Mouse (Mus musculus) thymus, adult 2 months (tissue): ENCODE results near the gene Srrm4. TPM values are rescaled to one million over a fixed set of nuclear protein-coding genes. Genes with fewer than 3 reads are reported as not detected.

Source experiments
- DNase-seq: peaks from one replicate; pipeline ENCODE4 v3.0.0; 2021
- H3K27ac ChIP-seq: fragments of 200-500 bp; 2 replicates; pipeline ENCODE4 v1.5.1; 2012; ENCODE audit warnings: low read length, control low read depth; ENCODE audit not compliant: control insufficient read depth, insufficient read depth
- H3K27me3 ChIP-seq: fragments of 200-500 bp; 2 replicates; pipeline ENCODE4 v1.6.1; 2012; ENCODE audit warnings: mild to moderate bottlenecking, low read length, moderate library complexity, mixed read lengths; ENCODE audit not compliant: control insufficient read depth, insufficient read depth
- H3K36me3 ChIP-seq: fragments of 200-500 bp; 2 replicates; pipeline ENCODE4 v1.6.1; 2012; ENCODE audit warnings: mild to moderate bottlenecking, low read length, moderate library complexity; ENCODE audit not compliant: control insufficient read depth, insufficient read depth
- H3K4me1 ChIP-seq: fragments of 200-500 bp; replicated peaks from 2 replicates; pipeline ENCODE4 v1.6.1; 2012; ENCODE audit warnings: low read length; ENCODE audit not compliant: control insufficient read depth, insufficient read depth
- H3K4me3 ChIP-seq: fragments of 200-500 bp; 2 replicates; pipeline ENCODE4 v1.5.1; 2012; ENCODE audit warnings: mild to moderate bottlenecking, low read length, control low read depth, moderate library complexity; ENCODE audit not compliant: control insufficient read depth, insufficient read depth
- CTCF ChIP-seq: fragments of 200-500 bp; IDR thresholded peaks from 2 replicates; pipeline ENCODE4 v1.5.1; 2012; ENCODE audit warnings: mild to moderate bottlenecking, control low read depth, low read length, moderate library complexity, borderline replicate concordance; ENCODE audit not compliant: control insufficient read depth, poor library complexity, insufficient read depth; ENCODE audit errors: extremely low read depth
- POLR2A ChIP-seq: fragments of 200-500 bp; IDR thresholded peaks from 2 replicates; pipeline ENCODE4 v1.6.1; 2012; ENCODE audit warnings: mild to moderate bottlenecking, low read length, control low read depth, moderate library complexity; ENCODE audit not compliant: control insufficient read depth, poor library complexity, insufficient read depth; ENCODE audit errors: extremely low read depth
- WGBS: fragments of 180-500 bp; shearing (Covaris S2); methylation state at CpG from one replicate; pipeline ENCODE4 v1.1.7; 2018; 5-methylcytosine and 5-hydroxymethylcytosine counted together
- polyA plus RNA-seq: library from polyadenylated mRNA; depleted of rRNA; stranded (reverse); fragments of >200 nt; gene quantifications from 2 replicates; pipeline ENCODE4 v1.2.3, GENCODE M21; 2012

The Srrm4 gene
- polyA plus RNA-seq, 1 experiment = 0.67 TPM

DNA sequence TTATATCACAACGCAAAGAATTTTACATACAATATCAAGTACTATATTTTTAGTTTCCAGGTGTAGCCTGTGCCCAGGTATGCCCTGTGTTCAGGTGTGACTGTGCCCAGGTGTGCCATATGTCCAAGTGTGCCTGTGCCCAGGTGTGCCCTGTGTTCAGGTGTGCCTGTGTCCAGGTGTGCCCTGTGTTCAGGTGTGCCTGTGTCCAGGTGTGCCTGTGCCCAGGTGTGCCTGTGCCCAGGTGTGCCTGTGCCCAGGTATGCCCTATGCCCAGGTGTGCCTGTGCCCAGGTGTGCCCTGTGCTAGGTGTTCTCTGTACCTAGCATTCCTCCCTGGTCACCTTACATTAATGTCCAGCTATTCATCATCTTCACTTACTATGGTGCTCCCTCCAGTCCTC is 185.7 kb downstream of the Srrm4 start:
- Histone ChIP-seq H3K27me3 (no peaks in the 10 kb centered on the region), H3K4me3 (no peak overlapping the region), H3K36me3 (no peaks in the 10 kb centered on the region), H3K4me1 (no peaks in the 10 kb centered on the region), H3K27ac (no peak overlapping the region)
- WGBS = 98% methylated on average over 1 of the region's 1 CpGs
- DNase-seq = no peak
- TF ChIP-seq POLR2A (no peak), CTCF (no peak)

- H3K27ac ChIP-seq = no peak overlapping the region
- no peak for DNase-seq
- TF ChIP-seq POLR2A (no peak), CTCF (no peak)
Measured at GRCm38 (mm10) chr5:116404063-116404462, 187.6 kb downstream of the Srrm4 start.

GRCm38 (mm10) chr5:116400801-116401200 is 190.8 kb downstream of the Srrm4 start:
- Histone ChIP-seq H3K27ac (no peak overlapping the region), H3K36me3 (no peaks in the 10 kb centered on the region), H3K27me3 (no peaks in the 10 kb centered on the region), H3K4me3 (no peak overlapping the region), H3K4me1 (no peaks in the 10 kb centered on the region)
- no peak for DNase-seq
- TF ChIP-seq POLR2A (no peak), CTCF (no peak)
- WGBS = 91% methylated on average over 3 of the region's 3 CpGs

More at GRCm38 (mm10) chr5:116404063-116404462, 187.6 kb downstream of the Srrm4 start:
- 86% methylated on average over 2 of the region's 2 CpGs for WGBS
- H3K36me3 ChIP-seq = no peaks in the 10 kb centered on the region
- H3K27me3 ChIP-seq = no peaks in the 10 kb centered on the region
- no peak overlapping the region for H3K4me3 ChIP-seq
- H3K4me1 ChIP-seq = no peaks in the 10 kb centered on the region

DNA sequence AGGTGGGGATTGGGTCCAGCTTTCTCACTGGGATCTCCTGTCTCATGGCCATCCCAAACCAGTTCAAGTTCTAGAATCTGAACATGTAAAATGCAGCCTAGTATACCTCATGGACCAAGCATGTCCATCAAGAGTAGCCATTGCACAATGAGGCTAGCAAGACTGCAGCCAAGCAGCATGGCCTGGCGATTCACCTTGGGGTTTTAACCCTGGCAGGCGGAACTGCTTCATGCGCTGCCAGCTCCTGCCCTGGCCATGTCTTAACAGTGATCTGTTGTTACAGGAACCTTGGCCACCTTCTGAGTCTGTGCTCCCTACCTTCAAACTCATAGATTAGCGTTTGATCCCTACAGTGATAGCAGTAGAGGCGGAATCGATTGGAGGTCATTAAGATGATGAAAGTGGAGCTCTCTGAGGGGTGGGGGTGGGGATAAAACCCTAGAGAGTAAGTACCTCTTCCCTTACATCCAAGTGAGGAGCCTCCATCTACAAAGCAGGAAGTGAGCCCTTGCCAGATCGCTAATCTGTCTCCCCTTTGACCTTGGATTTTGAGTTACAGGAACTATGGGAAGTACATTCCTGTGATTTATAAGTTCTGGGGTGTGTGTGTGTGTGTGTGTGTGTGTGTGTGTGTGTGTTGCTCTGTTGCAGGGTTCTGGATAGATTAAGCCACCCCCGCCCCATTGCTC is 191.4 kb downstream of the Srrm4 start:
- Histone ChIP-seq H3K36me3 (no peaks in the 10 kb centered on the region), H3K4me1 (no peaks in the 10 kb centered on the region), H3K4me3 (no peak overlapping the region), H3K27ac (no peak overlapping the region), H3K27me3 (no peaks in the 10 kb centered on the region)
- TF ChIP-seq CTCF = no peak
- TF ChIP-seq POLR2A = no peak
- no peak for DNase-seq
- 75% methylated on average over 8 of the region's 8 CpGs for WGBS

- TF ChIP-seq CTCF = no peak
- TF ChIP-seq POLR2A = no peak
- Histone ChIP-seq H3K4me3 (no peak overlapping the region), H3K4me1 (no peaks in the 10 kb centered on the region), H3K27ac (no peak overlapping the region), H3K27me3 (no peaks in the 10 kb centered on the region; the same call in 1 of the 2 replicates), H3K36me3 (no peaks in the 10 kb centered on the region)
- WGBS = 90% methylated on average over 5 of the region's 5 CpGs
- DNase-seq = no peak
Measured at GRCm38 (mm10) chr5:116396104-116396503, 195.5 kb downstream of the Srrm4 start.

DNA sequence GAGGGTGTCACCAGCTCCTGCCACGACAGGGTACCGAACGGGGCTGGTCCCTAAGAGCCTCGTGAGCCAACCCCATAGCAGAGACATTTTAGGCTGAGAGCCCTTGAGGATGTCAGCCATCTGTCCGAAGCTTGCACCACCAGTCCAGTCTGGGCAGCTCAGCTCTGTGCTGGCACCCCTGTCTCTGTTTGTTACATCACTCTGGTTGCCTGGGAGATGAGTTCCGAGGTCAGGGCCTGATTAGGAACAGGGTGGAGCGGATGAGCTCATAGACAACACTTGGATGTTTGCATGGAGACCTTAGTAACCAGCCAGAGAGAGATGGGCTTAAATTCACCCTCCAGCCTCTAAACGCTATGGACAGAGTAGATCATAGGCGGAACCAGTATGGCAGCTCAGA is 199.0 kb downstream of the Srrm4 start:
- H3K27me3 ChIP-seq = no peaks in the 10 kb centered on the region; the same call in 1 of the 2 replicates
- H3K4me3 ChIP-seq = no peak overlapping the region
- no peaks in the 10 kb centered on the region for H3K36me3 ChIP-seq
- H3K4me1 ChIP-seq = no peaks in the 10 kb centered on the region
- 93% methylated on average over 9 of the region's 9 CpGs for WGBS
- DNase-seq = no peak
- TF ChIP-seq CTCF (no peak), POLR2A (no peak)
- no peak overlapping the region for H3K27ac ChIP-seq
